Mouse (Mus musculus): Measurements from ENCODE around the gene Jazf1. TPM values are rescaled to one million over a fixed set of nuclear protein-coding genes. Genes with fewer than 3 reads are reported as not detected.

Gene Jazf1
- total and polyA plus RNA-seq, 3 experiments = 0.42 to 1.7 (median 0.75) TPM

DNA sequence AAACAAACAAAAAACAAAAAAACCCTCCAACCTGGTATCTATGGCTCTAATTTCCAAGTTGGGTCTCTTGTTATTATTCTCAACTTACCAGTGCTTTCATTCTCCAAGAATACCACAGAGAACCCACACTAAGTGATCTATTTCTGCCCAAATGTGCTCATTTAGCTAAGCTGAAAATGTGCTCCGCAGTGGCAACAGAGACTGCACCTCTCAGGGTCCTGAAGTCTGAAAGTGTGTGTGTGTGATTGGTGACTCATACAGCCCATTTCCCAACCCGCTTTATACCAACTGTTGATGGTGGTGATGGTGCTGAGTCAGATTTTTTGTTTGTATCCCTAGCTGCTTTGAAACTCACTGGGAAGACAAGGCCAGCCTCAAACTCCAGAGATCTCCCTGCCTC, 46.4 kb downstream of the Jazf1 start:
- no peak for DNase-seq (ENCODE audit: extremely low read depth)
- Histone ChIP-seq H3K36me3 (replicated peaks in 1 of 2; ENCODE audit: control insufficient read depth in 1 of 2, insufficient read depth in 1 of 2, low read length in 1 of 2) (no peaks in the 10 kb centered on the region), H3K9ac (ENCODE audit: insufficient read depth, low read depth) (no peak overlapping the region), H3K4me2 (ENCODE audit: insufficient read depth, low read depth, poor library complexity, severe bottlenecking) (no peak overlapping the region), H3K79me2 (replicated peaks; ENCODE audit: control insufficient read depth, extremely low read depth, insufficient read depth, poor library complexity, severe bottlenecking) (no peaks in the 10 kb centered on the region), H3K27ac (ENCODE audit: insufficient read depth, low read depth) (no peak overlapping the region), H3K4me3 (replicated peaks in 1 of 3; ENCODE audit: low read depth in 2 of 3, low read length in 2 of 3, poor library complexity in 1 of 3) (no peak overlapping the region), H3K4me1 (ENCODE audit: control insufficient read depth in 1 of 2, insufficient read depth in 2 of 2) (no peaks in the 10 kb centered on the region), H3K27me3 (replicated peaks) (no peaks in the 10 kb centered on the region), H3K9me3 (replicated peaks; ENCODE audit: low read length) (no peaks in the 10 kb centered on the region)
- in situ Hi-C loops (cut with MboI; ENCODE audit: low pct_ligation_motif_present, low pct_unique_long_range_greater_than_20kb, low sequenced_read_pairs) = no loop called here
- TF ChIP-seq GABPA (IDR thresholded peaks at IDR 0.05; ENCODE audit: insufficient replicate concordance, low read depth, low read length) = no peak
- dilution Hi-C loops (cut with MboI; ENCODE audit: extremely low pct_ligation_motif_present, extremely low pct_unique_long_range_greater_than_20kb, low sequenced_read_pairs) = no loop called here

GRCm38 (mm10) chr6:53021081-53021480, 47.4 kb downstream of the Jazf1 start:
- Histone ChIP-seq H3K9me3 (replicated peaks; ENCODE audit: low read length) (no peaks in the 10 kb centered on the region), H3K79me2 (replicated peaks; ENCODE audit: control insufficient read depth, extremely low read depth, insufficient read depth, poor library complexity, severe bottlenecking) (no peaks in the 10 kb centered on the region), H3K4me2 (ENCODE audit: insufficient read depth, low read depth, poor library complexity, severe bottlenecking) (no peak overlapping the region), H3K4me3 (replicated peaks in 1 of 3; ENCODE audit: low read depth in 2 of 3, low read length in 2 of 3, poor library complexity in 1 of 3) (no peak overlapping the region), H3K36me3 (replicated peaks in 1 of 2; ENCODE audit: control insufficient read depth in 1 of 2, insufficient read depth in 1 of 2, low read length in 1 of 2) (no peaks in the 10 kb centered on the region), H3K27ac (ENCODE audit: insufficient read depth, low read depth) (no peak overlapping the region), H3K9ac (ENCODE audit: insufficient read depth, low read depth) (no peak overlapping the region), H3K27me3 (replicated peaks) (no peaks in the 10 kb centered on the region), H3K4me1 (ENCODE audit: control insufficient read depth in 1 of 2, insufficient read depth in 2 of 2) (no peaks in the 10 kb centered on the region)
- dilution Hi-C loops (cut with MboI; ENCODE audit: extremely low pct_ligation_motif_present, extremely low pct_unique_long_range_greater_than_20kb, low sequenced_read_pairs) (no loop called here), in situ Hi-C loops (cut with MboI; ENCODE audit: low pct_ligation_motif_present, low pct_unique_long_range_greater_than_20kb, low sequenced_read_pairs) (no loop called here)
- peak in 1 of 2 experiments; percentile 7; a peak in 1 of 4 replicates for TF ChIP-seq CTCF (conservative IDR thresholded peaks at IDR 0.05 in 1 of 2, IDR thresholded peaks at IDR 0.05 in 1 of 2; ENCODE audit: low read depth in 2 of 2, low read length in 2 of 2)
- TF ChIP-seq PAX5 (IDR thresholded peaks at IDR 0.05; ENCODE audit: low read length) = no peak
- TF ChIP-seq POLR2A (IDR thresholded peaks at IDR 0.05; ENCODE audit: low read depth, low read length) = no peak
- TF ChIP-seq ELF1 (IDR thresholded peaks at IDR 0.05; ENCODE audit: low read depth, low read length) = no peak
- no peak for DNase-seq (ENCODE audit: extremely low read depth)

GRCm38 (mm10) chr6:53017357-53018205, 50.9 kb downstream of the Jazf1 start:
- H3K4me1 ChIP-seq (ENCODE audit: control insufficient read depth in 1 of 2, insufficient read depth in 2 of 2) = no peaks in the 10 kb centered on the region
- no peak overlapping the region for H3K4me3 ChIP-seq (replicated peaks in 1 of 3; ENCODE audit: low read depth in 2 of 3, low read length in 2 of 3, poor library complexity in 1 of 3)
- H3K27ac ChIP-seq (ENCODE audit: insufficient read depth, low read depth) = no peak overlapping the region
- no peaks in the 10 kb centered on the region for H3K27me3 ChIP-seq (replicated peaks)
- H3K9ac ChIP-seq (ENCODE audit: insufficient read depth, low read depth) = no peak overlapping the region
- in situ Hi-C loops (cut with MboI; ENCODE audit: low pct_ligation_motif_present, low pct_unique_long_range_greater_than_20kb, low sequenced_read_pairs) (no loop called here), dilution Hi-C loops (cut with MboI; ENCODE audit: extremely low pct_ligation_motif_present, extremely low pct_unique_long_range_greater_than_20kb, low sequenced_read_pairs) (no loop called here)
- H3K36me3 ChIP-seq (replicated peaks in 1 of 2; ENCODE audit: control insufficient read depth in 1 of 2, insufficient read depth in 1 of 2, low read length in 1 of 2) = no peaks in the 10 kb centered on the region
- TF ChIP-seq MYC (IDR thresholded peaks at IDR 0.05; ENCODE audit: low read depth, low read length) = no peak
- TF ChIP-seq MEF2A (IDR thresholded peaks at IDR 0.05; ENCODE audit: borderline replicate concordance, low read depth, low read length) = no peak
- TF ChIP-seq MAX (IDR thresholded peaks at IDR 0.05; ENCODE audit: low read length) = no peak
- no peak for TF ChIP-seq ZKSCAN1 (IDR thresholded peaks at IDR 0.05; ENCODE audit: borderline replicate concordance, low read depth, low read length)
- no peak for TF ChIP-seq SMC3 (IDR thresholded peaks at IDR 0.05; ENCODE audit: low read depth, low read length)
- no peak for TF ChIP-seq CTCF (conservative IDR thresholded peaks at IDR 0.05 in 1 of 2, IDR thresholded peaks at IDR 0.05 in 1 of 2; ENCODE audit: low read depth in 2 of 2, low read length in 2 of 2)
- no peak overlapping the region for H3K4me2 ChIP-seq (ENCODE audit: insufficient read depth, low read depth, poor library complexity, severe bottlenecking)
- DNase-seq (ENCODE audit: extremely low read depth) = no peak
- no peaks in the 10 kb centered on the region for H3K79me2 ChIP-seq (replicated peaks; ENCODE audit: control insufficient read depth, extremely low read depth, insufficient read depth, poor library complexity, severe bottlenecking)
- no peaks in the 10 kb centered on the region for H3K9me3 ChIP-seq (replicated peaks; ENCODE audit: low read length)
